Mouse (Mus musculus) megakaryocyte progenitor cell, adult 5-6 weeks (primary cell): ENCODE data around the gene Ddrgk1. TPM values are rescaled to one million over a fixed set of nuclear protein-coding genes. Genes with fewer than 3 reads are reported as not detected.

ENCODE experiments used
- total RNA-seq, 2 experiments: library from RNA; stranded (forward) in 1 of 2; stranded (reverse) in 1 of 2; fragments of 157-497, 149-512 nt in 1 of 2; fragments of 200-1000 nt in 1 of 2; gene quantifications; 2 replicates each; pipeline versions ENCODE4 v1.2.3 to v1.2.4; 2015 to 2017

Gene Ddrgk1
- total RNA-seq, 2 experiments from 2014 or later, result 72.4 to 75.9 TPM

Other genes with a start within 250 kb of the Ddrgk1 start
- 102 and 115 TPM in 2 replicates for gene Vps16, start 240.3 kb downstream of the Ddrgk1 start, total RNA-seq (2015)
- 124 and 152 TPM in 2 replicates for gene Vps16, start 240.3 kb downstream of the Ddrgk1 start, total RNA-seq (2017)
- gene Pced1a, start 240.0 kb downstream of the Ddrgk1 start, total RNA-seq (2015), result 10.3 and 15.5 TPM in 2 replicates
- 11.7 and 13.6 TPM in 2 replicates for gene Pced1a, start 240.0 kb downstream of the Ddrgk1 start, total RNA-seq (2017)
- gene Ptpra, start 214.4 kb downstream of the Ddrgk1 start, total RNA-seq (2015), result 47.2 and 67.1 TPM in 2 replicates
- gene Ptpra, start 214.4 kb downstream of the Ddrgk1 start, total RNA-seq (2017), result 123 and 143 TPM in 2 replicates
- 60.3 and 71.9 TPM in 2 replicates for gene Mrps26, start 100.9 kb downstream of the Ddrgk1 start, total RNA-seq (2015)
- 47.2 and 67.3 TPM in 2 replicates for gene Mrps26, start 100.9 kb downstream of the Ddrgk1 start, total RNA-seq (2017)
- not detected in 2 replicates for gene Oxt, start 88.5 kb downstream of the Ddrgk1 start, total RNA-seq (2015)
- gene Oxt, start 88.5 kb downstream of the Ddrgk1 start, total RNA-seq (2017), result not detected in 2 replicates
- gene Avp, start 82.1 kb downstream of the Ddrgk1 start, total RNA-seq (2015), result not detected in 2 replicates
- gene Avp, start 82.1 kb downstream of the Ddrgk1 start, total RNA-seq (2017), result not detected in 2 replicates
- gene Fastkd5, start 34.6 kb downstream of the Ddrgk1 start, total RNA-seq (2015), result 16.1 and 21.0 TPM in 2 replicates
- 20.3 and 22.8 TPM in 2 replicates for gene Fastkd5, start 34.6 kb downstream of the Ddrgk1 start, total RNA-seq (2017)
- gene Ubox5, start 34.6 kb downstream of the Ddrgk1 start, total RNA-seq (2015), result 5.7 and 9.3 TPM in 2 replicates
- 7.1 and 7.3 TPM in 2 replicates for gene Ubox5, start 34.6 kb downstream of the Ddrgk1 start, total RNA-seq (2017)
- 0.15 and 0.32 TPM in 2 replicates for gene Lzts3, start 21.9 kb downstream of the Ddrgk1 start, total RNA-seq (2015)
- gene Lzts3, start 21.9 kb downstream of the Ddrgk1 start, total RNA-seq (2017), result 0.27 TPM in 1 of 2 replicates, not detected in the other
- gene Itpa, start 3.0 kb upstream of the Ddrgk1 start, total RNA-seq (2015), result 39.0 and 43.1 TPM in 2 replicates
- gene Itpa, start 3.0 kb upstream of the Ddrgk1 start, total RNA-seq (2017), result 78.5 and 87.3 TPM in 2 replicates
- 0.15 TPM in 1 of 2 replicates, not detected in the other for gene Slc4a11, start 32.9 kb upstream of the Ddrgk1 start, total RNA-seq (2015)
- not detected in 2 replicates for gene Slc4a11, start 32.9 kb upstream of the Ddrgk1 start, total RNA-seq (2017)
- 6.4 and 10.8 TPM in 2 replicates for gene 4930402H24Rik, start 241.7 kb upstream of the Ddrgk1 start, total RNA-seq (2015)
- 4.2 and 8.6 TPM in 2 replicates for gene 4930402H24Rik, start 241.7 kb upstream of the Ddrgk1 start, total RNA-seq (2017)
- 38.4 and 41.2 TPM in 2 replicates for gene Atrn, start 241.8 kb upstream of the Ddrgk1 start, total RNA-seq (2015)
- 30.4 and 33.0 TPM in 2 replicates for gene Atrn, start 241.8 kb upstream of the Ddrgk1 start, total RNA-seq (2017)